Mouse (Mus musculus) lung, postnatal 0 days (tissue): ENCODE data around the gene Kidins220. TPM values are rescaled to one million over a fixed set of nuclear protein-coding genes. Genes with fewer than 3 reads are reported as not detected.

Experiments used
- ATAC-seq: fragments of 200-750 bp; cut with Nextera tagmentation; 2 replicates; pipeline ENCODE4 v1.8.0; 2017; ENCODE audit warnings: moderate library complexity
- DNase-seq: peaks from one replicate; pipeline ENCODE4 v3.0.0-alpha.2; 2016; ENCODE audit warnings: low spot score
- H3K27ac ChIP-seq: fragments of 300-500 bp; sonication (generic); 2 replicates; pipeline ENCODE4 v1.5.1; 2014; ENCODE audit warnings: antibody characterized with exemption, mild to moderate bottlenecking, low read length, mixed read lengths
- H3K27me3 ChIP-seq: fragments of 300-500 bp; sonication (generic); replicated peaks from 2 replicates; pipeline ENCODE4 v1.6.1; 2014; ENCODE audit warnings: low read length, mixed read lengths; ENCODE audit not compliant: insufficient read depth
- H3K36me3 ChIP-seq: fragments of 300-500 bp; sonication (generic); 2 replicates; pipeline ENCODE4 v1.6.1; 2014; ENCODE audit warnings: low read length, mixed read lengths; ENCODE audit not compliant: insufficient read depth
- H3K4me1 ChIP-seq: fragments of 300-500 bp; sonication (generic); 2 replicates; pipeline ENCODE4 v1.6.1; 2014; ENCODE audit warnings: antibody characterized with exemption, low read depth, low read length, mixed read lengths; ENCODE audit not compliant: insufficient read depth
- H3K4me2 ChIP-seq: fragments of 300-500 bp; sonication (generic); replicated peaks from 2 replicates; pipeline ENCODE4 v1.6.1; 2014; ENCODE audit warnings: low read depth, mild to moderate bottlenecking, low read length, moderate library complexity, mixed read lengths
- H3K4me3 ChIP-seq: fragments of 300-500 bp; sonication (generic); 2 replicates; pipeline ENCODE4 v1.5.1; 2014; ENCODE audit warnings: low read depth, low read length
- H3K9ac ChIP-seq: fragments of 300-500 bp; sonication (generic); replicated peaks from 2 replicates; pipeline ENCODE4 v1.6.1; 2014; ENCODE audit warnings: low read depth, mild to moderate bottlenecking
- H3K9me3 ChIP-seq: fragments of 300-500 bp; sonication (generic); 2 replicates; pipeline ENCODE4 v1.6.1; 2016; ENCODE audit warnings: low read length, mixed read lengths
- CTCF ChIP-seq: IDR thresholded peaks from 2 replicates; pipeline ENCODE4 v1.5.1; 2016; ENCODE audit warnings: antibody characterized with exemption, mild to moderate bottlenecking
- EP300 ChIP-seq: IDR thresholded peaks from 2 replicates; pipeline ENCODE4 v1.6.1; 2016; ENCODE audit warnings: antibody characterized with exemption, mild to moderate bottlenecking, control low read depth
- WGBS: fragments of 180-500 bp; shearing (Covaris S2); extraction: QIAGEN DNeasy Blood & Tissue Kit; methylation state at CpG from one replicate; pipeline ENCODE4 v1.1.7; 2014; 5-methylcytosine and 5-hydroxymethylcytosine counted together
- polyA plus RNA-seq: library from polyadenylated mRNA; unstranded; fragments of >200 nt; fragmentation: Nextera tagmentation; extraction: Ambion mirVana; gene quantifications from 2 replicates; pipeline ENCODE4 v1.2.1, GENCODE M21; 2015

The Kidins220 gene
- polyA plus RNA-seq, 1 experiment from 2014 or later, result 14.0 TPM

GRCm38 (mm10) chr12:24955137-24955536, 19.6 kb upstream of the Kidins220 start:
- H3K4me3 ChIP-seq, result no peak overlapping the region
- no peak overlapping the region for H3K4me2 ChIP-seq
- 79% methylated on average over 9 of the region's 9 CpGs for WGBS
- H3K9ac ChIP-seq, result no peak overlapping the region
- H3K27ac ChIP-seq, result no peak overlapping the region
- H3K36me3 ChIP-seq, result peaks cover 16% of the 10 kb centered on the region
- no peaks in the 10 kb centered on the region for H3K27me3 ChIP-seq
- H3K4me1 ChIP-seq, result no peaks in the 10 kb centered on the region
- TF ChIP-seq CTCF (no peak), EP300 (no peak)
- H3K9me3 ChIP-seq, result no peaks in the 10 kb centered on the region
- DNase-seq, result no peak
- ATAC-seq, result no peak

- H3K4me3 ChIP-seq, result no peak overlapping the region
- H3K4me1 ChIP-seq, result no peaks in the 10 kb centered on the region
- WGBS, result 86% methylated on average over 3 of the region's 3 CpGs
- H3K36me3 ChIP-seq, result peaks cover 6% of the 10 kb centered on the region; the same call in 1 of the 2 replicates
- no peak for TF ChIP-seq EP300
- TF ChIP-seq CTCF, result no peak
- no peak for ATAC-seq
- no peaks in the 10 kb centered on the region for H3K27me3 ChIP-seq
- no peak overlapping the region for H3K4me2 ChIP-seq
- H3K9me3 ChIP-seq, result no peaks in the 10 kb centered on the region
- H3K9ac ChIP-seq, result no peak overlapping the region
- DNase-seq, result no peak
- H3K27ac ChIP-seq, result no peak overlapping the region
Observed at GRCm38 (mm10) chr12:24958526-24958925, 16.2 kb upstream of the Kidins220 start.

- no peak for ATAC-seq
- no peak overlapping the region for H3K27ac ChIP-seq
- H3K4me1 ChIP-seq, result no peaks in the 10 kb centered on the region
- H3K27me3 ChIP-seq, result no peaks in the 10 kb centered on the region
- 90% methylated on average over 7 of the region's 7 CpGs for WGBS
- no peaks in the 10 kb centered on the region for H3K9me3 ChIP-seq
- TF ChIP-seq CTCF (no peak), EP300 (no peak)
- no peak overlapping the region for H3K4me3 ChIP-seq
- no peak overlapping the region for H3K4me2 ChIP-seq
- no peaks in the 10 kb centered on the region for H3K36me3 ChIP-seq
- no peak for DNase-seq
- H3K9ac ChIP-seq, result no peak overlapping the region
Observed at GRCm38 (mm10) chr12:24961821-24962220, 12.9 kb upstream of the Kidins220 start.

GRCm38 (mm10) chr12:24962362-24962967, 12.3 kb upstream of the Kidins220 start:
- Histone ChIP-seq H3K4me2 (no peak overlapping the region), H3K9me3 (no peaks in the 10 kb centered on the region), H3K27ac (no peak overlapping the region), H3K27me3 (no peaks in the 10 kb centered on the region), H3K4me1 (no peaks in the 10 kb centered on the region), H3K4me3 (no peak overlapping the region), H3K9ac (no peak overlapping the region), H3K36me3 (no peaks in the 10 kb centered on the region)
- DNase-seq, result no peak
- no peak for TF ChIP-seq CTCF
- TF ChIP-seq EP300, result no peak
- WGBS, result 79% methylated on average over 11 of the region's 11 CpGs
- no peak for ATAC-seq

GRCm38 (mm10) chr12:24963393-24964022, 11.2 kb upstream of the Kidins220 start:
- Histone ChIP-seq H3K4me2 (no peak overlapping the region), H3K4me1 (no peaks in the 10 kb centered on the region), H3K27me3 (no peaks in the 10 kb centered on the region), H3K4me3 (no peak overlapping the region), H3K27ac (no peak overlapping the region), H3K9me3 (no peaks in the 10 kb centered on the region), H3K36me3 (no peaks in the 10 kb centered on the region), H3K9ac (no peak overlapping the region)
- TF ChIP-seq CTCF (no peak), EP300 (no peak)
- 59% methylated on average over 13 of the region's 13 CpGs for WGBS
- ATAC-seq (no peak), DNase-seq (no peak)

- WGBS, result 86% methylated on average over 6 of the region's 6 CpGs
- no peak for DNase-seq
- no peak overlapping the region for H3K9ac ChIP-seq
- H3K9me3 ChIP-seq, result no peaks in the 10 kb centered on the region
- no peak overlapping the region for H3K4me3 ChIP-seq
- H3K27me3 ChIP-seq, result no peaks in the 10 kb centered on the region
- H3K4me1 ChIP-seq, result no peaks in the 10 kb centered on the region
- no peak for ATAC-seq
- H3K4me2 ChIP-seq, result no peak overlapping the region
- no peaks in the 10 kb centered on the region for H3K36me3 ChIP-seq
- no peak overlapping the region for H3K27ac ChIP-seq
- TF ChIP-seq CTCF (no peak), EP300 (no peak)
Observed at GRCm38 (mm10) chr12:24965406-24965805, 9.3 kb upstream of the Kidins220 start.
